Mouse (Mus musculus): ENCODE data around the gene Fgfr1op. TPM values are rescaled to one million over a fixed set of nuclear protein-coding genes. Genes with fewer than 3 reads are reported as not detected.
A peak's percentile ranks its signal among the peaks of the same experiment; 100 is the strongest.

The Fgfr1op gene
- polyA plus RNA-seq, 1 experiment = 14.6 TPM

DNA sequence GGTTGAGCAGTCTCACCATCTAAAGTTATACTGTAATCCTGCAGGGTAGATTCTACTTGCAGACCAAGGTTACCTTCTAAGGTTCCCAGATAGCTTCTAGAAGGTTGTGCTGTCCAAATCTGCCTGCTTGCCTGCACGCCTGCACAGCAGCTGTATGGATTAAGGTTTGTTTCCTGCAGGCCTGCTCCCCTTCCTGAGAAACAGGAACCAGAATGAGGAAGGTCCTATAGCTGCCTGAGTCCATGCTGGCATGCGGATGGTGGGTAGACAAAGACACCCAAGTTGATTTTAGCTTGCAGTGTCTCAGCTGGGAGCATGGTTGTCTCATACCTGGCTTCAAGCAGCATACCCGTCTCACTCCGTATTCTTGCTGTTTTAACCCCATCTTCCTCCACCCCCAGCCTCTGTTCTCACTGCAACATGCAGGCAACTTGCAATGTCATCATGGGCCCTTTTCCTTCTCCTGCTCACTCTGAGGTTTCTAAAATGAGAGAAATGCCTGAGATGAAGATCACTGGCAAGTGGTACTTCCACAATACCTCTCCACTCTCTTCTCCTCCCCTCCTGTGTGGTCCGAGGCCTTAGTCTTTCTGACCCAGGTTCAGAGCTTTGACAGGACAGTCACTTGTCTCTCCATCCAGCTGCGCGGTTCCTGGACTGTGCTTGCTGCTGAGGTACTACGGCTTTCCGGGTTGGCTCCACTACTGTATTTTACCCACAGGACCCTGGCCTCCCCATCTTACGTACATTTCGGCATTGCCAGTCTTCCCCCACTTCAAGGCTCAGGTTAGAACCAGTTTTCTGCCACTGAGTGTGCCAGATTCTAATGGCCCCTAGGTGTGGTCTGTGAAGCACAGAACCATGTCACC, 34.0 kb downstream of the Fgfr1op start:
- TF ChIP-seq CTCF (IDR thresholded peaks at IDR 0.05; ENCODE audit: borderline replicate concordance, extremely low read depth, insufficient read depth, insufficient read length) = no peak
- no peak for TF ChIP-seq POLR2A (IDR thresholded peaks at IDR 0.05; ENCODE audit: borderline replicate concordance, extremely low read depth, insufficient read depth, insufficient read length, poor library complexity, severe bottlenecking)
- no peak for DNase-seq (ENCODE audit: low read depth)

DNA sequence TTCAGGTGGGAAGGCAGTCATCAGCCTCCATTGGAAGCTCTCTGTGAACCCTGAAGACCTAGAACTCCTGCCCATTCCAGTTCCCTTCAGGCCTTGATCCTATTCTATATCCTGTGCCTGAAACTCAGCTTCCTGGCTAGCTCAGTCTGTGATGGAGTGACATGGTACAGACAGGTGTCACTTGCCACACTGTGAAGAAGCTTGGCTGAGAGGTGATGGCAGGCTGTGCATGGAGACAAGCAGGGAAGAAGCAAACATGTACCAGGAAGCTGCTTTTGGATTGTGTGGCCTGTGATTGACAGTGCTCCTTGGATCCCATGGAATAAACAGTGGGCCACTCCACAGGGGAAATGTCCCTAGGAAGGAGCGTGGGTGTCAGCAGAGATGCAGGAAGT, 34.6 kb downstream of the Fgfr1op start:
- DNase-seq (ENCODE audit: low read depth) = no peak
- TF ChIP-seq POLR2A (IDR thresholded peaks at IDR 0.05; ENCODE audit: borderline replicate concordance, extremely low read depth, insufficient read depth, insufficient read length, poor library complexity, severe bottlenecking) (no peak), CTCF (IDR thresholded peaks at IDR 0.05; ENCODE audit: borderline replicate concordance, extremely low read depth, insufficient read depth, insufficient read length) (no peak)

DNA sequence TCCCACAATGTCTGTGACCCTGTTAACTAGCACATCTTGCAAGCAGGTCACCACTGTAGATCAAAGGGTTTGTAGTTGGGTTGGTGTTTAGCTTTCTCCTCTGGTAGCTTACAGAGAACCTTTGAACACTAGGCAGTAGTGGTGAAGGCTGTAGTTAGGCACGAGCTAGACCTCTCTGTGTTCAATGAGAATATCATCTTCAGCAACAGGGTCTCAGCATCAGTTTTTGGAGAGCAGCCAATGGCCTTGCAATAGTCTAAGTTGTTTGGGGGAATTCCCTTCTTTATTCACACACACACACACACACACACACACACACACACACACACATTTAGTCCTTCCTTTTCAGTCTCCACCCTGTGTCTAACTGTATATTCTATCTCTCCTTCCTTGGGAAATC, 38.2 kb downstream of the Fgfr1op start:
- DNase-seq (ENCODE audit: low read depth) = no peak
- TF ChIP-seq POLR2A (IDR thresholded peaks at IDR 0.05; ENCODE audit: borderline replicate concordance, extremely low read depth, insufficient read depth, insufficient read length, poor library complexity, severe bottlenecking) = no peak
- TF ChIP-seq CTCF (IDR thresholded peaks at IDR 0.05; ENCODE audit: borderline replicate concordance, extremely low read depth, insufficient read depth, insufficient read length) = no peak

DNA sequence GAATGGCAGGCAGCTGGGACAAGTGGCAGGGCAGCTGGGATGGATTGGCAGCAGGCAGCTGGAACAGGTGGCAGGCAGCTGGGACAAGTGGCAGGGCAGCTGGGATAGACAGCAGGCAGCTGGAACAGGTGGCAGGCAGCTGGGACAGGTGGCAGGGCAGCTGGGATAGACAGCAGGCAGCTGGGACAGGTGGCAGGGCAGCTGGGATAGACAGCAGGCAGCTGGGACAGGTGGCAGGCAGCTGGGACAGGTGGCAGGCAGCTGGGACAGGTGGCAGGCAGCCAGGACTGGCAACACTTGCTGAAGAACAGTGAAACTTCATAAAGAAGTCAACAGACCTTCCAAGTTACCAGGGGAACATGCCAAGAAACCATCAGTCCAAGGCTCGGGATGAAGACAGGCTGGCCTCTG, 39.9 kb downstream of the Fgfr1op start:
- DNase-seq (ENCODE audit: low read depth) = peak; percentile 31

DNA sequence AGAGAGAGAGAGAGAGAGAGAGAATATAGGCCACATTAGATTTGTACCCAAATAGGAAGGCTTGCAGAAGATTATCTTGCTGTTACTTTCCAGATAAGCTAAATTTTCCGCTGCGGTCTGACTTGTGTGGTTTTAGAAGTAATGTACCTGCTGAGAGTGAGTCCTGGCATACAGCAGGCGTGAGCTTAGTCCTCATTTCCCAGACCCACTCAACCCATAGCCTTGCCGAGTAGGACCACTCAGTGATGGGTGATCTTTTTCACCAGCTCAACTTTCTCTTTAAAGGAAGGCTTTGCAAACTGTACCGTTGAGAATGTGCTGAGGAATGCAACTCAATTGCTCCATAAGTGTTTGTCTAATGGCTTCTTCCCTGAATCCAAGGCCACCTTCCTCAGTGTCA, 41.4 kb downstream of the Fgfr1op start:
- DNase-seq (ENCODE audit: low read depth) = no peak
- TF ChIP-seq CTCF (IDR thresholded peaks at IDR 0.05; ENCODE audit: borderline replicate concordance, extremely low read depth, insufficient read depth, insufficient read length) (no peak), POLR2A (IDR thresholded peaks at IDR 0.05; ENCODE audit: borderline replicate concordance, extremely low read depth, insufficient read depth, insufficient read length, poor library complexity, severe bottlenecking) (no peak)

DNA sequence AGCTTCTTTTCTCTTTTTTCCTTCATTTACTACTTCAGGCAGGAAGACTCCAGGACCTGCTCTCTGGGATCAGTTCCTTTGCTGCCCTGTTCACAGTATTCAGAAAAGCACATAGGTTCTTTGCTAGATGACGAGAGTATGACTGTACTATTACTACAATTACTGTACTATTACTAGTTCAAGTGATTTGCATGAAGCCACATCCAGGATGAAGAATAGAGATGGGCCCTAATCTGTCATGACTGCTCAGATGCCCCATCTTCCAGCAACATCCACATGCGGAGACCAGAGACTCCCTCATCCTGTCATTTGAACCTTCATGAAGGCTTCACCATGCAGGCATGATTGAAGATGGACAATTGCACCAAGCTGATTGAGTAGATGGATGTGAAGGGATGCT, 44.4 kb downstream of the Fgfr1op start:
- TF ChIP-seq POLR2A (IDR thresholded peaks at IDR 0.05; ENCODE audit: borderline replicate concordance, extremely low read depth, insufficient read depth, insufficient read length, poor library complexity, severe bottlenecking) (no peak), CTCF (IDR thresholded peaks at IDR 0.05; ENCODE audit: borderline replicate concordance, extremely low read depth, insufficient read depth, insufficient read length) (no peak)

DNA sequence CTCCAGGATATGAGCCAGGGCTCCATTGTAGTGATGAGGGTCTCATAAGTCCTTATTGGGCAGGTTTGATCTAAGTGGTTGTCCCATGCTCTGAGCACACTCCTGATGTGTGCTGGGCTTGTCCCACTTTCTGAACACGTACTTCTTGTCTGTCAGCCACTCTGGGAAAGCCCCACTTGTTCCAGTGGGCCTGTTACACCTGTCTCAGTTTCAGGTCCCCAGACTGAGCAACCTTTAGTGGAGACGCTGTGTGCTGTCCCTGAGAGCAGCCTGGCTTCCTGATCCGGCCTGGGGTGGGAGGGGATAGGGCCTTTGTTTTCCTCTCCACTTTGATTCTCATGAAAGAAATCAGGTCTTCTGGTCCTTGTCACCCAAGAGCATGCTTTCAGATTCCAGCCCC, 44.9 kb downstream of the Fgfr1op start:
- DNase-seq (ENCODE audit: low read depth) = no peak

More for the DNA sequence above, 44.4 kb downstream of the Fgfr1op start:
- no peak for DNase-seq (ENCODE audit: low read depth)

DNA sequence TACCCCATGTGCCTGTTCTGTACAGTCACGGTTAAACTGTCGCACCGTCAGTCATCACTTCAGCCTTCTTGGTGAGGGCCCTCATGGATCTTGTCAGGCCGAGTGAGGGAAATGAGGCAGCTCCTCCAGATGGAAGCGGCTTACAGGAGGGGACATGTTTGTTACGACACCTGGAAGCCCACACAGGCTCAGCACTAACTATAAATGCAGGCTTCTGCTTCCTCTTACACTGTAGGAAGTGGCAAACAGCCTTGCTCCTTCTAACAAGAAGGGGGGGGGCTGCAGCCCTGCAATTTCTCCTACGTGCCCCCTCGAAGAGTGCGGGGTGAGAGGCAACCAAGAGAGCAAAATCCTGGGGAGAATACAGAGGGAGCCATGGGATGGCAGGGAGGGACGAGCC, 45.4 kb downstream of the Fgfr1op start:
- TF ChIP-seq POLR2A (IDR thresholded peaks at IDR 0.05; ENCODE audit: borderline replicate concordance, extremely low read depth, insufficient read depth, insufficient read length, poor library complexity, severe bottlenecking) = no peak
- TF ChIP-seq CTCF (IDR thresholded peaks at IDR 0.05; ENCODE audit: borderline replicate concordance, extremely low read depth, insufficient read depth, insufficient read length) = no peak
- no peak for DNase-seq (ENCODE audit: low read depth)

More for the DNA sequence above, 44.9 kb downstream of the Fgfr1op start:
- TF ChIP-seq POLR2A (IDR thresholded peaks at IDR 0.05; ENCODE audit: borderline replicate concordance, extremely low read depth, insufficient read depth, insufficient read length, poor library complexity, severe bottlenecking) = no peak
- no peak for TF ChIP-seq CTCF (IDR thresholded peaks at IDR 0.05; ENCODE audit: borderline replicate concordance, extremely low read depth, insufficient read depth, insufficient read length)

DNA sequence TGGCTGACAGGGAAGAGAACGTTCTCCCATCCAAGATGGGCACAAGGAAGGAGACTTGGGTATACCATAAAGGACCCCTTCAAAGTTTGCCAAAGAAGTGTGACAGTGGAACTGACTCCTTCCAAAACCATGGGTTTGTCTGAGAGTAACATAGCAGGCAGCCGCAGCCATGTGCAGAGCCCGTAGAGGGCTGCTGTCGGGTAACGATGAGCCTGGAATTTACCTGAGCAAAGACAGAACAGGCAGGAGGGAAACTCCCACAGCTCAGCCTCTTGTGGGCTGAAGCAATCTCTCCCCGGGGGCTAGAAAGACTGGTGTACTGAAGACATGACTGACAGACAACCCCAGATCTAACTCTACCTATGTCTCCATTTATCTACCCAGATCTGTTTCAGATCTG, 46.1 kb downstream of the Fgfr1op start:
- no peak for DNase-seq (ENCODE audit: low read depth)
- TF ChIP-seq CTCF (IDR thresholded peaks at IDR 0.05; ENCODE audit: borderline replicate concordance, extremely low read depth, insufficient read depth, insufficient read length) = no peak
- TF ChIP-seq POLR2A (IDR thresholded peaks at IDR 0.05; ENCODE audit: borderline replicate concordance, extremely low read depth, insufficient read depth, insufficient read length, poor library complexity, severe bottlenecking) = no peak

DNA sequence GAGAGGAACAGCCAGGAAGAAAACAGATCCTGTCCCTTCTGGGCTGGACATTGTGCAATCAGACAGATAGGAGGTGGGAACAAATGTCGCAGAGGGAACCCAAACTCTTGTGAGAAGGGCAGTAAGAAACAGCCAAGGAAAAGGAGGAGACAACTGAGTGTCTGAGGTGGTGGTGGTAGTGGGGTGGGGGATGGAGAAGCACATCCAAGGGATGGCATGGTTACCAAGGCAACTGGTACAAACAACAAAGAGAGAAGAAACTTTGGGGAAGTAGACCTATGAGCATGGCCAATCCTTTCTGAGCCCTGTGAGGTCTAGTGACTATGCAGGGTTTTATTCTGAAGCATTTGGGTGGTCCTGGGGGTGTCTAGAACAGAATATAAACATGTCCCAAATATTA, 49.1 kb downstream of the Fgfr1op start:
- DNase-seq (ENCODE audit: low read depth) = no peak
- no peak for TF ChIP-seq CTCF (IDR thresholded peaks at IDR 0.05; ENCODE audit: borderline replicate concordance, extremely low read depth, insufficient read depth, insufficient read length)
- TF ChIP-seq POLR2A (IDR thresholded peaks at IDR 0.05; ENCODE audit: borderline replicate concordance, extremely low read depth, insufficient read depth, insufficient read length, poor library complexity, severe bottlenecking) = no peak

DNA sequence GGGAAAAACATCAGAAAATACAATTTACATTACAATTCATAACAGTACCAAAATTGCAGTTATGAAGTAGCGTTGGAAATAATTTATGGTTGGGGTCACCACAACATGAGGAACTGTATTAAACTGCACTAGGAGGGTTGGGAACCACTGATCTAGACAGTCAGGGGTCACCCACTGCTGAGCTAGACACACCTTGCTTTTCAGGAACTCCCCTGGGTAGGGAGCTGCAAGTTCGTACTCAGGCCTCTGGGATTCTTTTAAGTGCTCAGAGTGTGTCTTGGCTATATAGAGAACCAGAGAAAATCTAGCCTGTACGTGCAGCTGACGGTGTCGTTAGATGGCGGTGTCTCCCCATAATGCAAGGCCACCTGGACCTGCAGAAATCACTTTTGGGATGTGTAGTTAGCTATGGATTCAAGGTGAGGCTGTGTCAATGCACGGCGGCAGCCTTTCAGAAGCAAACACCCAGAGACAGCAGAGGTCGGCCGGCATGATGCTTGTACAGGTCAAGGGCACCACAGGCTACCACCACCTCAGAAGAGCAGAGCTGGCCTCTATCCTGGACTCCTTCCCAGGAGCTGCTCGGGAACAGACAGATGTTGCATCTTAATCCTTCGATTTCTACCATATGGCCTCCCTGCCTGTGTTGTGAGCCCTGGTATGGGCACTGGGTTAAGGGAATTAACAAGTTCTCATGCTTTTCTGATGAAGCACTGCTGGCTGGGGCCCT, 49.9 kb downstream of the Fgfr1op start:
- TF ChIP-seq POLR2A (IDR thresholded peaks at IDR 0.05; ENCODE audit: borderline replicate concordance, extremely low read depth, insufficient read depth, insufficient read length, poor library complexity, severe bottlenecking) (no peak), CTCF (IDR thresholded peaks at IDR 0.05; ENCODE audit: borderline replicate concordance, extremely low read depth, insufficient read depth, insufficient read length) (no peak)
- no peak for DNase-seq (ENCODE audit: low read depth)

DNA sequence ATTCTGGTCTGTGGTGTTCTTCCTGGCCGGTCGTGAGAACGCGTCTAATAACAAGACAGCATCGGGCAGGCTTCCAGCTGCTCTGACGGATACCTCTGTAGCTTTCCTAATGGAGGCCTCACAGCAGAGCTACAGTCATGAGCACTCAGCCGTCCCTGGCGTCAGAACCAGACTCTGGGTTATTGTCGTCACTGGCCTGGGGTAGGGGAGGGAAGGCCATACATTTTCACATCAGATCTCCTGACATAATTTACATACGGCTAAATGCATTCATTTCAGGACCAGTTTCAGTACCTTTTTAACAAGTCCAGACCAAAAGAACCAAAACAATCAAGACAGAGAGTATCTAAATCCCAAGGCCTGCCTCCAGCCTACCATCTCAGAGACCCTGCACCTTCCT, 57.9 kb downstream of the Fgfr1op start:
- TF ChIP-seq POLR2A (IDR thresholded peaks at IDR 0.05; ENCODE audit: borderline replicate concordance, extremely low read depth, insufficient read depth, insufficient read length, poor library complexity, severe bottlenecking) = no peak
- no peak for TF ChIP-seq CTCF (IDR thresholded peaks at IDR 0.05; ENCODE audit: borderline replicate concordance, extremely low read depth, insufficient read depth, insufficient read length)
- peak; percentile 16 for DNase-seq (ENCODE audit: low read depth)
